Mouse (Mus musculus) kidney, postnatal 36 days (tissue): ENCODE results near the gene Lhx4.

Experiments used
- DNase-seq, 2 experiments: peaks; one replicate each; pipeline ENCODE4 v3.0.0; 2021 to 2022; ENCODE audit warnings: mixed read lengths in 2 of 2

Gene Lhx4

GRCm38 (mm10) chr1:155700886-155701285 lies 50.6 kb downstream of the Lhx4 start:
- DNase-seq, result no peak

- peak; percentile 4 to 43 for DNase-seq
Observed at GRCm38 (mm10) chr1:155698373-155699159, 52.9 kb downstream of the Lhx4 start.

- no peak for DNase-seq
Observed at GRCm38 (mm10) chr1:155693443-155693842, 58.0 kb downstream of the Lhx4 start.

- DNase-seq, result no peak
Observed at GRCm38 (mm10) chr1:155693026-155693425, 58.5 kb downstream of the Lhx4 start.

- no peak for DNase-seq
Observed at GRCm38 (mm10) chr1:155692230-155692629, 59.3 kb downstream of the Lhx4 start.

GRCm38 (mm10) chr1:155689558-155689957 lies 61.9 kb downstream of the Lhx4 start:
- no peak for DNase-seq

GRCm38 (mm10) chr1:155689141-155689540 lies 62.3 kb downstream of the Lhx4 start:
- no peak for DNase-seq

- DNase-seq, result no peak
Observed at GRCm38 (mm10) chr1:155686816-155687215, 64.7 kb downstream of the Lhx4 start.

GRCm38 (mm10) chr1:155681116-155681799 lies 70.2 kb downstream of the Lhx4 start:
- no peak for DNase-seq

- no peak for DNase-seq
Observed at GRCm38 (mm10) chr1:155675570-155675969, 75.9 kb downstream of the Lhx4 start.

- DNase-seq, result no peak
Observed at GRCm38 (mm10) chr1:155663994-155664393, 87.5 kb downstream of the Lhx4 start.

- no peak for DNase-seq
Observed at GRCm38 (mm10) chr1:155656321-155656720, 95.2 kb downstream of the Lhx4 start.

GRCm38 (mm10) chr1:155654961-155655360 lies 96.5 kb downstream of the Lhx4 start:
- no peak for DNase-seq

GRCm38 (mm10) chr1:155650121-155650846 lies 101.2 kb downstream of the Lhx4 start:
- DNase-seq, result peak in 1 of 2 experiments; percentile 3
